Mouse (Mus musculus) urinary bladder, postnatal 10 days (tissue): ENCODE data around the gene Tmprss11c.
"Not testable (repeated sequence)": the region's sequence is repeated elsewhere in the genome, so short reads cannot be mapped to it uniquely, and the experiment has no call there.

Source experiments
- DNase-seq: peaks from one replicate; pipeline ENCODE4 v3.0.0; 2022; ENCODE audit warnings: low spot score

Tmprss11c gene

DNA sequence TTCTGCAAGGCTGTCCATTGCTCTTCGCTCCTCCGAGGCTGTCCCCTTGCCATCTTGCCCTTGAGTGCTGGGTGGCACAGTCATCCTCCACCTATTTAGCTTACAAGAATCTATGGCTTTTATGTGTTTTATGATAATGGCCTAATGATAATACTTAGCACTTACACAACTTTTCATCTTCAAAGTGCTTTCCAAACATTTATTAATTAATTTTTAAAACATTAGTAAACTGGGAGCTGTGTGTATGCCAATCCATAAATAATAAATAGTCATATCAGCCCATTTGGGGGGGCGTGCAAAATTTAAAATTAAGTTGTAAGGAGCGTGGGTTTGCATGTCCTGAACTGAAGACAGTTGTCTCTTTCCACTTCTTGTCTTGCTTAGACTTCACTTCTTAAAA, at the start of gene Tmprss11c:
Gene Tmprss11c, minus strand, starts transcription at position 101 of the 400 bp plus-strand sequence.
- DNase-seq: no peak

DNA sequence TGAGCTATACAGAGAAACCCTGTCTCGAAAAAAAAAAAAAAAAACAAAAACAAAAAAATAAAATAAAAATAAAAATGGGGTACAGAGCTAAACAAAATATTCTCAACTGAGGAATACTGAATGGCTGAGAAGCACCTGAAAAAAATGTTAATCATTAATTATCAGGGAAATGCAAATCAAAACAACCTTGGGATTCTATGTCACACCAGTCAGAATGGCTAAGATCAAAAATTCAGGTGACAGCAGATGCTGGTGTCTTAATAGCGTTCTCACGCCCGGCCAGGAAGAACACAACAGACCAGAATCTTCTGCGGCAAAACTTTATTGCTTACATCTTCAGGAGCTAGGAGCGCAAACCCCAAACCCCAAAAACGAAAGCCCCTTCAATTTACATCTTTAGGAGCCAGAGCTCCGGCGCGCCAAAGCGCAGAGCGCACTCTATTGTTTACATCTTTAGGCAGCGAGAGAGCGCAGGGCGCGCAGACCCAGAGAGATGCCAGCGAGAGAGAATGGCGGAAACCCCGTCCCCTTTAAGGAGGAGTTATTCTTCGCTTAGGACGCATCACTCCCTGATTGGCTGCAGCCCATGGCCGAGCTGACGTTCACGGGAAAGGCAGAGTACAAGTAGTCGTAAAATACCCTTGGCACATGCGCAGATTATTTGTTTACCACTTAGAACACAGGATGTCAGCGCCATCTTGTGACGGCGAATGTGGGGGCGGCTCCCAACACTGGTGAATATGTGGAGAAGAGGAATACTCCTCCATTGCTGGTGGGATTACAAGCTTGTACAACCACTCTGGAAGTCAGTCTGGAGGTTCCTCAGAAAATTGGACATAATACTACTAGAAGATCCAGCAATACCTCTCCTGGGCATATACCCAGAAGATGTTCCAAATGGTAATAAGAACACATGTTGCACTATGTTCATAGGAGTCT, 29.2 kb upstream of the Tmprss11c start:
- DNase-seq: not testable (repeated sequence)

GRCm38 (mm10) chr5:86306116-86306515, 17.0 kb upstream of the Tmprss11c start:
- DNase-seq: no peak

GRCm38 (mm10) chr5:86303877-86304276, 14.8 kb upstream of the Tmprss11c start:
- no peak for DNase-seq

- DNase-seq: no peak
Measured at GRCm38 (mm10) chr5:86246559-86246958, 42.5 kb downstream of the Tmprss11c start.

GRCm38 (mm10) chr5:86244880-86245279, 44.2 kb downstream of the Tmprss11c start:
- DNase-seq: no peak

DNA sequence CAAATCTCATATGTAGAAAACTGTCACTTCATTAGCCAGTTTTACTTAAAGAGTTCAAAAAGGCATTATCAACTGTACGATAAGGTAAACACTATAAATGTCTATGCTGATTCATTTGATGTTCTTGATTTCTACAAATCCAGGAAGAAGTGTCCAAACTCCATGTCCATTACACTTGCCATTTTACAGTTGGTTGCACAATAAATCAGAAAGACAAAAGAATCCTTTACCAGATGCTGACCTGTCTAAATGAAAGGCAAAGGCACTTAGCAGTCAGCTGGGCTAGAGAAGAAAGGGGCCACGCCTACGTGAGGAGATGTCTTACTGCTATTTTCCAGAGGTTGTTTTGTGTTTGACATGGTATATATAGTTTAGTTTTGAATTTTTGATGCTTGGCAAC, 44.8 kb downstream of the Tmprss11c start:
- no peak for DNase-seq

- no peak for DNase-seq
Measured at GRCm38 (mm10) chr5:86227156-86227853, 61.8 kb downstream of the Tmprss11c start.

DNA sequence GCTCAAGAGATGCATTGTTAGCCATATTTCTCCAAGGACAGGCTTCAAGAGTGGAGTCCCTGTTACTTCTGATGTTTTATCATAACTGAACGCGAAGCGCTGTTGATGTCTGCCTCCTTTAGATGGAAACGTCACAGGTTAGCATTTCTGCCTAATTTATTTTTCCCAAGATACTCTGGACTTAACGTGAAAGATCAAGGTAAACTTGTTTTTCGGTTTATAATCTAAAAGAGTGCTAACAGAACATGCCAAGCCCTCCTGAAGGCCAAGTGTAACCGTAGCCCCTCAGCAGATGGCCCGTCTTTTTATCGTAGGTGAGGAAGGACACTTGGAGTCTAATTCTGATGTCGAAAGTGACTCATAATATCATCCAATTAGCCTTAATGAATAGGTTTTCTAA, 91.3 kb downstream of the Tmprss11c start, which contains the start of gene Gnrhr:
Gene Gnrhr, minus strand, starts transcription at position 101 of the 400 bp plus-strand sequence.
- DNase-seq: no peak

DNA sequence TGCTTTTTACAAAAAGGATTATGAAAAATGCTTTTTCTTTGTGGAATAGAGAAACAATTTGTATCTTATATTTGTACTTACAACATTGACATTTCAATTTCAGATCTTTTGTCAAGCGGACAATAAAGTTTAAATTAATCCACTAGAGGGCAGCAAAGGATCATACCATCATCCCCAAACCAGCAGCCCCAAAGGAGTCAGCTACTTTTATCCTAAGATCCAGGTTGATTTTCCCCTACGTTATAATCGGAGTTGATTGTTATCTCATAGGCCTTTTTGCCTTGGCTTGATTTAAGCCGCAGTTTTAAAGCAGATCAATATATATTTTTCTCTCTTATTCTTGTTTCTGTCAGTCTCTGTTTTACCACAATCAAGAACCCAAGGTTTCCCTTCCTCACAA, 97.8 kb downstream of the Tmprss11c start:
- no peak for DNase-seq

- no peak for DNase-seq
Measured at GRCm38 (mm10) chr5:86190770-86191169, 98.3 kb downstream of the Tmprss11c start.

DNA sequence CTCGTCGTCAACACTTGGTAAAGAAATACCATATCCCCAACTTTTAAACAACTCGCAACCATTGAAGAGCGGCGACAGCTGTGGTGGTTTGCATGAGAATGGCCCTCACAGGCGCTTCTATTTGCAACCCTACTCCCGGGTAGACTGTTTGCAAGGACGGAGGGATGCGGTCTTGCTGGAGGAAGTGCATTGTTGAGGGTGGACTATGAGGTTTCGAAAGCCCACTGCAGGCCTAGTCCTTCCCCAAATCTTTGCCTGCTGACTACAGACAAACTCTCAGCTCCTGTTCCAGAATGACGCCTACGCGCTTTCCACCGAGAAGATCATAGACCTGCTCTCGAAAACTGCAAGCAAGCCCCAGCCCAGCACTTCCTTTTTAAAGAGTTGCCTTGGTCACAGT, 98.8 kb downstream of the Tmprss11c start:
- no peak for DNase-seq

- no peak for DNase-seq
Measured at GRCm38 (mm10) chr5:86187441-86187840, 101.7 kb downstream of the Tmprss11c start.
